Mouse (Mus musculus) hindbrain, embryonic 16.5 days (tissue): ENCODE measurements at regions not wholly inside any gene's neighbourhood (a gene's known extent, or its start where the extent isn't known, plus 50 kb on each side); places are given as distances from the start of the nearest gene placed in this dataset.
"Not testable (repeated sequence)": the region's sequence is repeated elsewhere in the genome, so short reads cannot be mapped to it uniquely, and the experiment has no call there.

Source experiments
- ATAC-seq: fragments of 200-750 bp; cut with Nextera tagmentation; 2 replicates; pipeline ENCODE4 v1.8.0; 2017; ENCODE audit warnings: moderate TSS enrichment, moderate library complexity
- H3K27ac ChIP-seq: fragments of 300-500 bp; sonication (generic); 2 replicates; pipeline ENCODE4 v1.5.1; 2014; ENCODE audit warnings: low read depth, mild to moderate bottlenecking, control low read depth, low read length, moderate library complexity
- H3K27me3 ChIP-seq: fragments of 300-500 bp; sonication (generic); replicated peaks from 2 replicates; pipeline ENCODE4 v1.6.1; 2014; ENCODE audit warnings: low read length; ENCODE audit not compliant: control insufficient read depth, insufficient read depth
- H3K36me3 ChIP-seq: fragments of 300-500 bp; sonication (generic); 2 replicates; pipeline ENCODE4 v1.6.1; 2014; ENCODE audit warnings: mild to moderate bottlenecking, low read length, moderate library complexity, mixed read lengths; ENCODE audit not compliant: control insufficient read depth, insufficient read depth
- H3K4me1 ChIP-seq: fragments of 300-500 bp; sonication (generic); 2 replicates; pipeline ENCODE4 v1.6.1; 2014; ENCODE audit warnings: low read depth, low read length; ENCODE audit not compliant: control insufficient read depth, insufficient read depth
- H3K4me2 ChIP-seq: fragments of 300-500 bp; sonication (generic); 2 replicates; pipeline ENCODE4 v1.6.1; 2014; ENCODE audit warnings: mild to moderate bottlenecking, low read length, control low read depth, moderate library complexity
- H3K4me3 ChIP-seq: fragments of 300-500 bp; sonication (generic); 2 replicates; pipeline ENCODE4 v1.5.1; 2014; ENCODE audit warnings: mild to moderate bottlenecking, low read length, control low read depth, moderate library complexity
- H3K9ac ChIP-seq: fragments of 300-500 bp; sonication (generic); 2 replicates; pipeline ENCODE4 v1.6.1; 2014; ENCODE audit warnings: low read depth, mild to moderate bottlenecking, control low read depth, low read length, moderate library complexity
- H3K9me3 ChIP-seq: fragments of 300-500 bp; sonication (generic); 2 replicates; pipeline ENCODE4 v1.6.1; 2014; ENCODE audit warnings: mild to moderate bottlenecking, low read length, moderate library complexity; ENCODE audit not compliant: control insufficient read depth
- WGBS: fragments of 180-500 bp; shearing (Covaris S2); extraction: QIAGEN DNeasy Blood & Tissue Kit; methylation state at CpG from one replicate; pipeline ENCODE4 v1.1.7; 2014; 5-methylcytosine and 5-hydroxymethylcytosine counted together

- Histone ChIP-seq H3K36me3 (no peaks in the 10 kb centered on the region), H3K27me3 (no peaks in the 10 kb centered on the region), H3K4me3 (no peak overlapping the region), H3K4me1 (no peaks in the 10 kb centered on the region), H3K4me2 (no peak overlapping the region), H3K9ac (no peak overlapping the region), H3K9me3 (no peaks in the 10 kb centered on the region; the same call in 1 of the 2 replicates), H3K27ac (no peak overlapping the region)
- ATAC-seq, result no peak
- WGBS, result 84% methylated on average over 4 of the region's 4 CpGs
Measured at GRCm38 (mm10) chr2:10658317-10658716, 288.0 kb downstream of the Sfmbt2 start.

DNA sequence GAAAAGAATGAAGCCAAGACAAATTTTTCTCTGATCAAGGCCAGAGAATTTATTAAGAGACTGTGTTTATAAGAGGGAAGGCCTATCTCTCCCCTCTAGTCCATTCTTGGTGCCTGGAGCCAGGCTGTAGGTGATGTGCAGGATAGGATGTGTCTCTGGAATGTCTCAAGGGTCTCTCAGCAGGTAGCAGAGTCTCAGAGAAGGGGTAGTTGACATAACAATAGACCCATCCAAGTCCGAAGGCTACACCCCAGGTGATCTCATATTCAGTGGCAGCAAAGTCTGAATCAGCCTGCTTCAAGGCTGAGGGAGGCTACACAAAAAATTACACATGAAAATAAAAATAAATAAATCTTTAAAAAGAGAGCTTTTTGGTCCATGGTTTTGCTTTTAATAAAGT is 297.6 kb downstream of the Sfmbt2 start:
- H3K27me3 ChIP-seq, ATAC-seq, H3K27ac ChIP-seq, H3K36me3 ChIP-seq, H3K4me3 ChIP-seq, H3K9ac ChIP-seq, H3K9me3 ChIP-seq, H3K4me2 ChIP-seq: not testable (repeated sequence)
- H3K4me1 ChIP-seq, result peaks cover 11% of the 10 kb centered on the region
- WGBS, result 38% methylated on average over 1 of the region's 1 CpGs

- H3K4me1 ChIP-seq, result peaks cover 11% of the 10 kb centered on the region
- H3K36me3 ChIP-seq, result no peaks in the 10 kb centered on the region
- H3K27me3 ChIP-seq, result no peaks in the 10 kb centered on the region
- ATAC-seq, result peak; percentile 72
- H3K4me3 ChIP-seq, result 0 out of 2 replicates have a peak overlapping the region, but pooled peaks have one; percentile 6
- H3K9ac ChIP-seq, result no peak overlapping the region
- WGBS, result 15% methylated on average over 7 of the region's 7 CpGs
- no peak overlapping the region for H3K27ac ChIP-seq
- H3K4me2 ChIP-seq, result peak overlapping the region; percentile 43
- H3K9me3 ChIP-seq, result no peaks in the 10 kb centered on the region
Measured at GRCm38 (mm10) chr2:10670423-10671298, 300.4 kb downstream of the Sfmbt2 start.

- Histone ChIP-seq H3K36me3 (no peaks in the 10 kb centered on the region), H3K27ac (no peak overlapping the region), H3K27me3 (no peaks in the 10 kb centered on the region), H3K9me3 (no peaks in the 10 kb centered on the region), H3K9ac (no peak overlapping the region), H3K4me3 (no peak overlapping the region), H3K4me2 (peak overlapping the region; percentile 43), H3K4me1 (peaks cover 11% of the 10 kb centered on the region)
- peak; percentile 68 for ATAC-seq
- 50% methylated on average over 2 of the region's 2 CpGs for WGBS
Measured at GRCm38 (mm10) chr2:10671299-10671632, 301.0 kb downstream of the Sfmbt2 start.

- Histone ChIP-seq H3K27ac (no peak overlapping the region), H3K36me3 (no peaks in the 10 kb centered on the region), H3K9ac (no peak overlapping the region), H3K9me3 (no peaks in the 10 kb centered on the region), H3K4me3 (no peak overlapping the region), H3K4me1 (peaks cover 11% of the 10 kb centered on the region), H3K4me2 (no peak overlapping the region), H3K27me3 (no peaks in the 10 kb centered on the region)
- 77% methylated on average over 4 of the region's 4 CpGs for WGBS
- no peak for ATAC-seq
Measured at GRCm38 (mm10) chr2:10672196-10672595, 301.9 kb downstream of the Sfmbt2 start.

DNA sequence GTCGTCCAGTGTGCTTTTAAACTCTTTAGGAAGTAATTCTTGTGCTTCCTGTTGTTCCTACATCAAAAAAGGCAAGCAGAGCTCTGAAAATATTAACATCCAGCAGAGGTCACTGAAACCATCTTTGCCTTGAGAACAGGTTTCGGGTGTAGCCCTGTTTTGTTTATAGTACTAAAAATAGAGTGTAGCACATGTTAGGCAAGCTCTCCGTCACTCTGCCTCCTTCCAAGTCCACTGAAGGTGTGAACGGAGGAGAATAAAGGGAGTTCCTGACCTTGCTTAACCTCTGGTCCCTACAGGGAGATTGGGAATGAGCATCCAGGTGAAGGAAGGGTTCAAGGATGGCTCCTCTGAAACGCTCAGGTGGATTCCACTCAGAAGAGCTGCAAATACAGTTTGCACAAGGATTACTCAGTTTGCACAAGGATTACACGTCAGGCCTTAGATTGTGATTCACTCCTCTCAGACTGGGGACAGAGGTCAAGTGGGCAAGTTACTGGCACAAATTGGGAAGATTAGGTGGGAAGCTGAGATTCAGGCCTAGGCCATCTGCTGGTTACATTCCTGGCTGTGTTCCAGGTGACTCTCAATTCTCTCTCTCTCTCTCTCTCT is 304.5 kb downstream of the Sfmbt2 start:
- Histone ChIP-seq H3K9ac (no peak overlapping the region), H3K36me3 (no peaks in the 10 kb centered on the region), H3K27ac (no peak overlapping the region), H3K27me3 (no peaks in the 10 kb centered on the region), H3K4me2 (no peak overlapping the region), H3K4me1 (peaks cover 11% of the 10 kb centered on the region), H3K9me3 (no peaks in the 10 kb centered on the region), H3K4me3 (no peak overlapping the region)
- ATAC-seq, result no peak
- 60% methylated on average over 6 of the region's 6 CpGs for WGBS

DNA sequence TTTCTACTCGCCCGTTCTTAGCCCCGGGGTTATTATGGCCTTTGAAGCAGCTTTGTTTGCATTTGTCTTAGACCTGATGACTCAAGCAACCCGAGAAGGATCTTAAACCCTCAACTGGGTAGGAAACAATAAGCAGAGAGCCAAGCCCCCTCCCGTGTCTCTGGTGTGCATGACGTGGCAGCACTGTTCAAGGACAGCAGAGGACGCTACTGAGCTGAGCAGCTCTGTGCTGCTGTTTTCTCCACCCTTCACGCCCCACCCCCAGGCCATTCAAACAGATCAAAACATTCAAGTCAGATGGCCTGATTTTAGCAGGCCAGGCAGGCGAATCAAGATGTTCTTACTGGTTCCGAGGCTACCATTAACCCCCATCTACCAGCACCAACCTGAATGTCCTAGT is 331.1 kb downstream of the Sfmbt2 start:
- Histone ChIP-seq H3K4me2 (no peak overlapping the region), H3K4me1 (no peaks in the 10 kb centered on the region), H3K36me3 (no peaks in the 10 kb centered on the region), H3K27ac (no peak overlapping the region), H3K4me3 (no peak overlapping the region), H3K9me3 (no peaks in the 10 kb centered on the region), H3K27me3 (no peaks in the 10 kb centered on the region), H3K9ac (no peak overlapping the region)
- ATAC-seq, result no peak
- 58% methylated on average over 10 of the region's 10 CpGs for WGBS

DNA sequence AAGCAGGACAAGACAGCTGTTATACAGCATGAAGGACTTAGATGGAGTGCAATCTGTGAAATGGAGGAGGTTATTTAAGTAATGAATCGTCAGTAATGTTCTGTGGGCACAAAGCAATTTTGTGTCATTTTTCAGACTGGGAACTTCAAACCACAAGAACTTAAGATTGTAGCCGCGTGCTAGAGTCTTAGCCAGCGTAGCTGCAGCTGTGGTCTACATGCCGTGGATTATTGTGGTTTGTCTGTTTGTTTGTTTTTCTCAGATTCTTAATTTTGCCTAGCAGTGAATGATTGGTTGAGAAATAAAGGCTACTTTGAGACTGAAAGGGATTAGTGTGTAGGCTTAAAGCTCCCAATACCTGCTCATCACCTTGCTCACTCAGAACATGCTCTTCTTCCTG is 348.1 kb downstream of the Sfmbt2 start:
- Histone ChIP-seq H3K4me2 (no peak overlapping the region), H3K27ac (no peak overlapping the region), H3K4me1 (no peaks in the 10 kb centered on the region), H3K27me3 (no peaks in the 10 kb centered on the region), H3K4me3 (no peak overlapping the region), H3K9me3 (no peaks in the 10 kb centered on the region), H3K9ac (no peak overlapping the region), H3K36me3 (no peaks in the 10 kb centered on the region)
- 81% methylated on average over 5 of the region's 5 CpGs for WGBS
- ATAC-seq, result no peak

- H3K9ac ChIP-seq, H3K4me2 ChIP-seq, H3K27me3 ChIP-seq, H3K4me3 ChIP-seq, H3K27ac ChIP-seq, ATAC-seq, H3K9me3 ChIP-seq, H3K36me3 ChIP-seq, H3K4me1 ChIP-seq: not testable (repeated sequence)
- WGBS, result 92% methylated on average over 5 of the region's 5 CpGs
Measured at GRCm38 (mm10) chr2:10734337-10734736, 364.0 kb downstream of the Sfmbt2 start.
